Mouse (Mus musculus) ovary, postnatal 10 days (tissue): ENCODE measurements around the gene Tmem165.

Experiments
- DNase-seq: peaks from one replicate; pipeline ENCODE4 v3.0.0; 2022; ENCODE audit warnings: low spot score

The Tmem165 gene

GRCm38 (mm10) chr5:76171039-76171438, 12.6 kb upstream of the Tmem165 start:
- no peak for DNase-seq

- no peak for DNase-seq
Observed at GRCm38 (mm10) chr5:76175051-76175450, 8.6 kb upstream of the Tmem165 start.

GRCm38 (mm10) chr5:76176411-76176810, 7.3 kb upstream of the Tmem165 start:
- no peak for DNase-seq

- DNase-seq, result no peak
Observed at GRCm38 (mm10) chr5:76176841-76177240, 6.8 kb upstream of the Tmem165 start.

DNA sequence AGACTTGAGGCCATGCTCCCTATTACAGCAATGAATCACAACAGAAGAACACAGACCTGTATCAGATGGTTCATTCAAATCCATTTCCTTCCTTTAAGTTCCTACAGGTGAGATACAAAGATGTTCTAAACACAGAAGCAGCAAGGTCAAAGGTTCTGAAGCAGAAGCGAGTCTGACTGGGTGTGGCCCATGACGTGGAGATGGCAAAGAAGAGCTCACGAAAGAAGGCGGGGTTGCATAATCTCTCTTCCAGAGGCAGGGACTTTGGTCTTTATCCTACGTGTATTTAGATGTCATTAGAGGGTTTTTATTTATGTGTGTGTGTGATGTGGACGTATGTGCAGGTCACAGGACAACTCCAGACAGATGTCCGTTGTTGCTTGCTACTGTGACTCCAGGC, 6.0 kb upstream of the Tmem165 start:
- no peak for DNase-seq

- no peak for DNase-seq
Observed at GRCm38 (mm10) chr5:76179171-76179570, 4.5 kb upstream of the Tmem165 start.

DNA sequence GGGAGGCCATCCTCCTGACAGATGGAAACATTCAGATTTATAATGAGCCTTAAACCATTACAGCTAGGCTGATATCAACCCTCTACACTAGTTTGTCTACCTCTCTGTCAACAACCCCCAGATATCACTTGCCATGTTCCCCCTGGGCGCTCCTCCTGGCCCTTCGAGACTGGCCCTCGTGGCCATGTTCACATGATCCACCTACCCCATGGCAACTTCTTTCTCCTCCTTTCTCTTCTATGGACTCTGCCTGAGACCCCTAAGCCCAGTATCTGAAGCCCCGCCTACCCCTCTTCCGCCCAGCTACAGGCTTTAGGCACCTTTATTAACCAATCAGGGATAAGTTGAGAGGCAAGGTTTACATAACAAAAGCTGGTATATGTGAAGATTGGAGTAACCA, 3.9 kb upstream of the Tmem165 start:
- no peak for DNase-seq

- DNase-seq, result no peak
Observed at GRCm38 (mm10) chr5:76182326-76182725, 1.4 kb upstream of the Tmem165 start.

DNA sequence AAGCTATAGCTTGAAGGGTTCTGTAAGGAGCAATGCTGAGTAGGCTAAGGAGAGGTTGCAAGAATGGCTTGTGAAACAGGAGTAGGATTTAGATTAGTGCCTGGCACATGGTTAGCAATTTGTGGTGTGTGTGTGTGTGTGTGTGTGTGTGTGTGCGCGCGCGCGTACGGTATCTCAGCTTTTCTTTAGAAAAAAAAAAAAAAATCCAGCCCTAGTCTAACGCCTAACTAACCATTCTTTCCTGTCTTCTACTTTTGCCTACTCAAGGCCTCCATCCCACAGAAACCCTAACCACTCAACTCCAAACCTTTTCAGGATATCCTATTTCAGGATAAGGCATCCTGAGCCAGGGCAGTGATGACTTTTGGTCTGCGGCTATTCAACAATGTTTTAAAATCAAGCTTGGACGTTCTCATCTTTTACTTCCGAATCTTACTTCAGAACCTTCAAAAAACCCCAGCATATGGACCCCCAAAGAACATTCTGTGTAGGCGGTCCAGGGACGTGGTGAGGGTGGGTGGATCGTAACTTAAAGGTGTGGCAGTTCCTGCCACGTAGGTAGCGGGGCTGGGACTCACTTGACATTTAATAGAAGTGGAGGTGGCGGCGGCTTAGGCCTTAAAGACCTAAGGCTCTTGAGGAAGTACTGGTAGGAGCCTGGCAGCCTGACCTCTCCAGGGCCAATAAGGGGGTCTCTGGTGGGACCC, 484 bp upstream of the Tmem165 start:
- no peak for DNase-seq

DNA sequence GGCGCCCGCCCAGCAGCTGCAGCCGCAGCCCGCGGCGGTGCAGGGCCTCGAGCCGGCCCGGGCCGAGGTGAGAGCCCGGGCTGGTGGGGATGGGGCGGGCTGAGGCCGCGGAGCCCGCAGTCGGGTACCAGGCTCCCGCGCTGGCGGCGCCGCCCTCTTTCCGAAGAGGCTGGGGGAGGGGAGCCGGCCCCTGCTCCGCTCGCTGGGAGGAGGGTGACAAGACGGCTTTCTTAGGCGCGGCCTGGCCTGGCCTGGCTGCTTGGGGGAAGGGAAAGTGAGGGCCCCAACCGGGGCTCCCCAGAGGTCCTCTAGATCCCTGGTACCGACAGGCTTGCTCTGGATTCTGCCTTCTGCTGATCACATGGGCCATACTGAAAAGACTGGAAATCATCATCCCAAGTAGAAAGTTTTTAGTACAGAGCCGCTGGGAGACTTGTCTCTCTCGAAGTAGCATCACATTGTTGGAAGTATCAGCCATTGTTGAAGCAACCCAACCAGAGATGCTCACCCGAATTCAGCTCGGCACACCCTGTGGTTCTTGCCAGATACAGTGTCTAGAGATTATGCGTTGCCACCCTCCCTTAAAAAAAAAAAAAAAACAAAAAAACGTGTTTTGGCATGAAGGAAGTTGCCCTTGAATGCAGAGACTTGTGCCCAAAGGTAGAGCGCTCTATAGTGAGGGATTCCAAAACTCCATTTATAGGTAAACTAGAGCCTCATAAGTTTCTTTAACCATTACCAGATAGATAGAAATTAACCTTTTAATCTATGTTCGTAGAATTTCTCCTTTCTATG, 803 bp downstream of the Tmem165 start:
- peak; percentile 40 for DNase-seq

GRCm38 (mm10) chr5:76187885-76188284, 4.2 kb downstream of the Tmem165 start:
- no peak for DNase-seq

GRCm38 (mm10) chr5:76190609-76191008, 6.9 kb downstream of the Tmem165 start:
- no peak for DNase-seq

GRCm38 (mm10) chr5:76193075-76193474, 9.4 kb downstream of the Tmem165 start:
- DNase-seq, result no peak

GRCm38 (mm10) chr5:76194377-76194945, 10.8 kb downstream of the Tmem165 start:
- DNase-seq, result no peak

DNA sequence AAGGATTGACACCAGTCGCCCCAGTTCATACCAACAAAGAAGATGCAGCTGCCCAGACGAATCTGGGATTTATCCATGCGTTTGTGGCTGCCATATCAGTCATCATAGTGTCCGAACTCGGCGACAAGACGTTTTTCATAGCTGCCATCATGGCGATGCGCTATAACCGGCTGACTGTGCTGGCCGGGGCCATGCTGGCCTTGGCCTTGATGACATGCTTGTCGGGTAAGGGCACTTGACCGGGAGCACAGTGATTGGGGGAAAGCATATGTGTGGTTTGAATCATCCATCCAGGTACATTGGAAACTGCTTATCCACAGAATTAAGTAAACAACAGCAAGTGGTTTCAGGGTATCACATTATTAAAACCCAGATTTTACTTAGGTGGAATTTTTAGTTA, 15.7 kb downstream of the Tmem165 start:
- no peak for DNase-seq

DNA sequence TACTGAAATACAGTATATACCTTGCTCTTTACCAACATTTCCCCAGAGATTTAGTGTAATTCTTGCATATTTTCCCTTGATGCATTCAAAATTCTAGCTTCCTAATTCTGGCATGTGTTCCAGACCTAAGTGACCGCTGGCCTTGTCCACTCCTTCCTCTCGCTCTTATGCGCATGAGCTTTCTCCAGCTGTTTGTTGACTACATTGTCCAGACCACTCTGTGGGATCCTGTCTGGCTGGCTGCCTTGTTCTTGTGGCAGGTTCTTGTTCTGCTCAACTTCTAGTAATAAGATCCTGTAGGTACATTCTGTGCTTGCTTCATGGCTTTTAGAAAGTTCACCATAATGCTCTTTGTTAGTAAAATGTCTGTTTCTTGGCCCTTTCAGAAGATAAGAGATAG, 19.5 kb downstream of the Tmem165 start:
- DNase-seq, result no peak

DNA sequence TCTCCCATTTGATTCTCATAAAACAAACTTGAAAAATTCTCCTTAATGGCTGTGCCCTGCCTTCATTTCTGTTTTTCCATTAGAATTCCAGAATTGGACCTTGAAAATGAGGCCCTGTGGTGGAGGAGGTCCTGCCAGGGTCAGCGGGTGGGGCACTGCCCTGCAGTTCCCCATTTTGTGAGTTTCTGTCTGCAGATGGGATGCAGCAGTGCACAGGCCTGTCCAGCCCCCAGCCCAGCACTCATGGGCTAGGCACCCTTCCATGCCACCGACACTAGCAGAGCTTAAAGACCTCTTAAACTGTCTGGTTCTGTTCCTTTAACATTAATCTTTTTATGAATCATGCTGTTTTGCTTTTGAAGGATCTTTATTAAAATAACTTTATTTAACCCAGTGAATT, 22.2 kb downstream of the Tmem165 start:
- DNase-seq, result no peak

- no peak for DNase-seq
Observed at GRCm38 (mm10) chr5:76208066-76208465, 24.4 kb downstream of the Tmem165 start.

DNA sequence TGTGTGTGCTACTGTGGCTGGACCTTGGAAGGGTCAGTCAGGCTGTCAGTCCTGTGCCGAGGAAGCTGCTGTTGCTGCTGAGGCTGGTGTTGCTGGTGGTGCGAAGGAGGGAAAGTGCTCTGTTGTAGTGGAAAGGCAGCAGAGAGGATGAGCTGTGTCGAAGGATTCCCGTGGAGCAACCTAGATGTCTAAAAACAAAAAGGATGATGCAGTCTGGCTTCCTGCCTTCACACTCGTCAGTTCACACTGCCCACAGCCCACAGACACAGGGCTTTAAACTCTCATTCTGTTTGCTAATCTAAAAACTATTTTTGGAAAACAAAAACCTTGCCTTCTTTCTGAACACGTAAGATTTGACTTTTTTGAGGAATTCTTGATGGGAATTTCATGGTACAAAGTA, 33.0 kb downstream of the Tmem165 start:
- no peak for DNase-seq

- DNase-seq, result no peak
Observed at GRCm38 (mm10) chr5:76231171-76231855, 47.6 kb downstream of the Tmem165 start.

- DNase-seq, result no peak
Observed at GRCm38 (mm10) chr5:76243274-76243673, 59.6 kb downstream of the Tmem165 start.

- no peak for DNase-seq
Observed at GRCm38 (mm10) chr5:76243929-76244328, 60.2 kb downstream of the Tmem165 start.

- no peak for DNase-seq
Observed at GRCm38 (mm10) chr5:76244430-76244829, 60.8 kb downstream of the Tmem165 start.
